Mouse (Mus musculus): ENCODE data around the gene Fbxl5. TPM values are rescaled to one million over a fixed set of nuclear protein-coding genes. Genes with fewer than 3 reads are reported as not detected.

The Fbxl5 gene
- 57.4 and 62.4 TPM in 2 replicates for polyA plus RNA-seq (2016; fragmentation: Nextera tagmentation; extraction: Ambion mirVana)

- Histone ChIP-seq H3K27ac (replicated peaks) (no peak within 1 kb of the TSS), H3K4me1 (peaks cover 6% of the 10 kb centered on the region; the same call in 1 of the 2 replicates), H3K36me3 (no peaks in the 10 kb centered on the region), H3K27me3 (ENCODE audit: low read depth, poor library complexity, severe bottlenecking) (0 out of 2 replicates have a peak, but pooled peaks cover 3% of the 10 kb centered on the region), H3K4me3 (no peak within 1 kb of the TSS), H3K9me3 (replicated peaks) (no peaks in the 10 kb centered on the region)
- DNase-seq (ENCODE audit: low spot score): no peak
- 84% methylated on average over 19 of the region's 19 CpGs for WGBS
Observed at GRCm38 (mm10) chr5:43821538-43821937, at the start of gene Fbxl5. TSS of gene Fbxl5 (minus strand) at chr5:43821638.

- 3% methylated on average over 28 of the region's 28 CpGs for WGBS
- Histone ChIP-seq H3K27me3 (ENCODE audit: low read depth, poor library complexity, severe bottlenecking) (peaks cover 13% of the 10 kb centered on the region), H3K27ac (replicated peaks) (peak overlapping the region; percentile 76), H3K36me3 (no peaks in the 10 kb centered on the region), H3K4me3 (peak overlapping the region; percentile 54), H3K9me3 (replicated peaks) (no peaks in the 10 kb centered on the region), H3K4me1 (peaks cover 12% of the 10 kb centered on the region)
- DNase-seq (ENCODE audit: low spot score): peak; percentile 45
Observed at GRCm38 (mm10) chr5:43868711-43869600, 47.5 kb upstream of the Fbxl5 start.

GRCm38 (mm10) chr5:43868253-43868652 lies 46.8 kb upstream of the Fbxl5 start, which contains the start of gene Cd38:
TSS of gene Cd38 (plus strand) at chr5:43868553.
- no peaks in the 10 kb centered on the region for H3K9me3 ChIP-seq (replicated peaks)
- peak within 1 kb of the TSS; percentile 54 for H3K4me3 ChIP-seq
- H3K4me1 ChIP-seq: peaks cover 12% of the 10 kb centered on the region
- no peak for DNase-seq (ENCODE audit: low spot score)
- peak within 1 kb of the TSS; percentile 76 for H3K27ac ChIP-seq (replicated peaks)
- H3K27me3 ChIP-seq (ENCODE audit: low read depth, poor library complexity, severe bottlenecking): peaks cover 13% of the 10 kb centered on the region
- H3K36me3 ChIP-seq: no peaks in the 10 kb centered on the region

- 81% methylated on average over 2 of the region's 2 CpGs for WGBS
- Histone ChIP-seq H3K9me3 (replicated peaks) (no peaks in the 10 kb centered on the region), H3K36me3 (no peaks in the 10 kb centered on the region), H3K27ac (replicated peaks) (no peak overlapping the region), H3K27me3 (ENCODE audit: low read depth, poor library complexity, severe bottlenecking) (peaks cover 13% of the 10 kb centered on the region), H3K4me1 (peaks cover 12% of the 10 kb centered on the region), H3K4me3 (no peak overlapping the region)
- no peak for DNase-seq (ENCODE audit: low spot score)
Observed at GRCm38 (mm10) chr5:43865316-43865715, 43.9 kb upstream of the Fbxl5 start.

- WGBS: 89% methylated on average over 6 of the region's 6 CpGs
- no peak for DNase-seq (ENCODE audit: low spot score)
- Histone ChIP-seq H3K27ac (replicated peaks) (no peak overlapping the region), H3K4me3 (no peak overlapping the region), H3K9me3 (replicated peaks) (no peaks in the 10 kb centered on the region), H3K27me3 (ENCODE audit: low read depth, poor library complexity, severe bottlenecking) (peaks cover 10% of the 10 kb centered on the region), H3K4me1 (peaks cover 3% of the 10 kb centered on the region), H3K36me3 (no peaks in the 10 kb centered on the region)
Observed at GRCm38 (mm10) chr5:43863642-43864041, 42.2 kb upstream of the Fbxl5 start.

- Histone ChIP-seq H3K4me3 (no peak overlapping the region), H3K27ac (replicated peaks) (no peak overlapping the region), H3K9me3 (replicated peaks) (peaks cover 8% of the 10 kb centered on the region; the same call in 1 of the 2 replicates), H3K36me3 (no peaks in the 10 kb centered on the region), H3K27me3 (ENCODE audit: low read depth, poor library complexity, severe bottlenecking) (no peaks in the 10 kb centered on the region), H3K4me1 (no peaks in the 10 kb centered on the region)
- 74% methylated on average over 5 of the region's 5 CpGs for WGBS
- no peak for DNase-seq (ENCODE audit: low spot score)
Observed at GRCm38 (mm10) chr5:43860670-43861431, 39.4 kb upstream of the Fbxl5 start.

- peaks cover 8% of the 10 kb centered on the region; the same call in 1 of the 2 replicates for H3K9me3 ChIP-seq (replicated peaks)
- H3K27me3 ChIP-seq (ENCODE audit: low read depth, poor library complexity, severe bottlenecking): no peaks in the 10 kb centered on the region
- no peaks in the 10 kb centered on the region for H3K4me1 ChIP-seq
- no peaks in the 10 kb centered on the region for H3K36me3 ChIP-seq
- no peak overlapping the region for H3K27ac ChIP-seq (replicated peaks)
- 93% methylated on average over 5 of the region's 5 CpGs for WGBS
- H3K4me3 ChIP-seq: no peak overlapping the region
- DNase-seq (ENCODE audit: low spot score): no peak
Observed at GRCm38 (mm10) chr5:43860096-43860495, 38.7 kb upstream of the Fbxl5 start.

GRCm38 (mm10) chr5:43859663-43860062 lies 38.2 kb upstream of the Fbxl5 start:
- H3K9me3 ChIP-seq (replicated peaks): peaks cover 8% of the 10 kb centered on the region; the same call in 1 of the 2 replicates
- no peak overlapping the region for H3K4me3 ChIP-seq
- H3K27ac ChIP-seq (replicated peaks): no peak overlapping the region
- H3K36me3 ChIP-seq: no peaks in the 10 kb centered on the region
- no peaks in the 10 kb centered on the region for H3K4me1 ChIP-seq
- no peaks in the 10 kb centered on the region for H3K27me3 ChIP-seq (ENCODE audit: low read depth, poor library complexity, severe bottlenecking)
- DNase-seq (ENCODE audit: low spot score): no peak
- WGBS: 92% methylated on average over 8 of the region's 8 CpGs

- H3K4me1 ChIP-seq: no peaks in the 10 kb centered on the region
- H3K4me3 ChIP-seq: no peak overlapping the region
- 86% methylated on average over 2 of the region's 2 CpGs for WGBS
- H3K27me3 ChIP-seq (ENCODE audit: low read depth, poor library complexity, severe bottlenecking): no peaks in the 10 kb centered on the region
- DNase-seq (ENCODE audit: low spot score): no peak
- H3K36me3 ChIP-seq: no peaks in the 10 kb centered on the region
- no peak overlapping the region for H3K27ac ChIP-seq (replicated peaks)
- peaks cover 8% of the 10 kb centered on the region; the same call in 1 of the 2 replicates for H3K9me3 ChIP-seq (replicated peaks)
Observed at GRCm38 (mm10) chr5:43855769-43856168, 34.3 kb upstream of the Fbxl5 start.

GRCm38 (mm10) chr5:43853868-43854488 lies 32.5 kb upstream of the Fbxl5 start:
- DNase-seq (ENCODE audit: low spot score): no peak
- WGBS: 85% methylated on average over 7 of the region's 7 CpGs

GRCm38 (mm10) chr5:43853096-43853867 lies 31.8 kb upstream of the Fbxl5 start:
- Histone ChIP-seq H3K27ac (replicated peaks) (no peak overlapping the region), H3K36me3 (no peaks in the 10 kb centered on the region), H3K27me3 (ENCODE audit: low read depth, poor library complexity, severe bottlenecking) (no peaks in the 10 kb centered on the region), H3K4me3 (no peak overlapping the region), H3K9me3 (replicated peaks) (peaks cover 8% of the 10 kb centered on the region; the same call in 1 of the 2 replicates), H3K4me1 (no peaks in the 10 kb centered on the region)
- DNase-seq (ENCODE audit: low spot score): no peak
- WGBS: 80% methylated on average over 11 of the region's 11 CpGs

More at GRCm38 (mm10) chr5:43853868-43854488, 32.5 kb upstream of the Fbxl5 start:
- no peaks in the 10 kb centered on the region for H3K4me1 ChIP-seq
- peaks cover 8% of the 10 kb centered on the region; the same call in 1 of the 2 replicates for H3K9me3 ChIP-seq (replicated peaks)
- H3K4me3 ChIP-seq: no peak overlapping the region
- H3K36me3 ChIP-seq: no peaks in the 10 kb centered on the region
- no peak overlapping the region for H3K27ac ChIP-seq (replicated peaks)
- H3K27me3 ChIP-seq (ENCODE audit: low read depth, poor library complexity, severe bottlenecking): no peaks in the 10 kb centered on the region

GRCm38 (mm10) chr5:43848275-43848674 lies 26.8 kb upstream of the Fbxl5 start:
- WGBS: 83% methylated on average over 3 of the region's 3 CpGs
- Histone ChIP-seq H3K27me3 (ENCODE audit: low read depth, poor library complexity, severe bottlenecking) (no peaks in the 10 kb centered on the region), H3K4me3 (no peak overlapping the region), H3K9me3 (replicated peaks) (peaks cover 4% of the 10 kb centered on the region; the same call in 1 of the 2 replicates), H3K36me3 (no peaks in the 10 kb centered on the region), H3K4me1 (peaks cover 8% of the 10 kb centered on the region), H3K27ac (replicated peaks) (no peak overlapping the region)
- no peak for DNase-seq (ENCODE audit: low spot score)

All from midbrain, embryonic 10.5 days (tissue).